Mouse (Mus musculus): Measurements from ENCODE around the gene Rnf157. TPM values are rescaled to one million over a fixed set of nuclear protein-coding genes. Genes with fewer than 3 reads are reported as not detected.

Gene Rnf157
- total RNA-seq, 2 experiments from 2014 or later = 200 to 207 TPM

DNA sequence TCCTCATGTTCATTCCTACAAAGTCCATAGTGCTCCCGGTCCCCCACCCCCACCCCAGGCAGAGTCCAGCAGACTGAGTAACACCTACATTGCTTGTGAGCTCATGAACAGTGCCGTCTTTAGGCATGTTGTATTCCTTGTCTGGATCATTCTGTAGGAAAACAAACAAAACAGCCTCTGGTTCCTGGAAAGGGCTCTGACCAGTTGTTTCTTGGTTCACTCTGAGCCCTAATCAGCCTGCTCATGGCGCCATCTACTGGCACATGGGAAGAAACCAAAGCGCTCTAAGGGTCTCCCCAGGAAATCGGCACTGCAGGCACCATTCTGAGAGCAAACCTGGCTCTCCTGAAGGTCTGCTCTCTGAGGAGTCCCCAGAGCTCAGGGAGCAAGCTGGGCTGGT is 118.5 kb downstream of the Rnf157 start:
- intact Hi-C loops (cut with DNase I) = loop anchor here (5.0 kb wide), 1 partner anchor 67 kb away; no protein-coding TSS in a partner anchor

DNA sequence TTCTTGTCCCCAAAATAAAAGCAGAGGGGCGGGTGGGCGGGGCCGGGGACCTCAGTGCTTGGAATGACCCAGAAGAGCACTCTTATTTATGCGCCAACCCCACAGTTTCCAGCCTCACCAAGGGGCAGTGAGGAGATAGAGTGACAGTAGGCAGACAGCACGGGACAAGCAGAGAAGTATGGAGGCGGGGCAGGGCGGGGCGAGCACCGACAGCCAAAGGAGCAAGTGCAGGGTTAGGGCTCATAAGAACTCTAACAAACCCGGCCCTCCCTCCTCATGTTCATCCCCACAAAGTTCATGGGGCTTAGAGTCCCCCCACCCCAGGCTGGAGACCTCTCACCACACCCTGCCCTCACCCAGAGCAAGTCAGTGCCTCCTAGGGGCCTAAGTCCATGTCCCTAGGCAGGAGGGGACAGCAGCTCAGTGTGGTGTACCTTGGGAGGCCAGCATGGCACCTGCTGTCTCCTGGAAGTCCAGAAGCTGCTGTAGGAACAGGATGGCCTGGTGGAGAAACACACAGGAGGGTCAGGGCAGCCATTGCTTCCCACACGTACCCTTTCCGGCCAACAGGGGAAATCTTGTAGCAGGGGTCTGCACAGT is 119.2 kb downstream of the Rnf157 start:
- DNase-seq (ENCODE audit: extremely low spot score in 1 of 2, low spot score in 2 of 2) = peak in 1 of 2 experiments; percentile 21
- intact Hi-C loops (cut with DNase I) = loop anchor here (5.0 kb wide), 1 partner anchor 66 kb away; no protein-coding TSS in a partner anchor

More for the DNA sequence above, 118.5 kb downstream of the Rnf157 start:
- DNase-seq (ENCODE audit: extremely low spot score in 1 of 2, low spot score in 2 of 2) = peak; percentile 44 to 64

DNA sequence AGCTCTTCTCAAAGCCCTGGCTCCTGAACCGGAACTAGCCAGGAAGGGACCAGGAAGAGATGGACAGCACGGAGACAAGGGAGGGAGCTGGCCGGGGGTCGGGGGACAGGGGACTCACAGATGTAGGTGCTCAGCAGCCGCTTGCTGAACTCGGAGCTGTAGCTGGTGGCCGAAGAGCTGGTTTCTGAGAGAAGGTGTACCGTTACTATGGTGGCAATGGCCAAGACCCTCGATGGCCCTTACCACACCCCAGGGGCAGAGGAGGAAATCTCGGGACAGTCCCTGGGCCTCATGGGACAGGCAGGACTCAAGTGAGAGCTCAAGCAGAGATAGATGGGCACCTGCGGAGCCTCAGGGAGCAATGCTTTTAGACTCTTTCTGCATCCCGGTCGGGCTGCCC is 120.4 kb downstream of the Rnf157 start:
- DNase-seq (ENCODE audit: extremely low spot score in 1 of 2, low spot score in 2 of 2) = peak in 1 of 2 experiments; percentile 17
- intact Hi-C loops (cut with DNase I) = loop anchor here (5.0 kb wide), 1 partner anchor 65 kb away; no protein-coding TSS in a partner anchor

DNA sequence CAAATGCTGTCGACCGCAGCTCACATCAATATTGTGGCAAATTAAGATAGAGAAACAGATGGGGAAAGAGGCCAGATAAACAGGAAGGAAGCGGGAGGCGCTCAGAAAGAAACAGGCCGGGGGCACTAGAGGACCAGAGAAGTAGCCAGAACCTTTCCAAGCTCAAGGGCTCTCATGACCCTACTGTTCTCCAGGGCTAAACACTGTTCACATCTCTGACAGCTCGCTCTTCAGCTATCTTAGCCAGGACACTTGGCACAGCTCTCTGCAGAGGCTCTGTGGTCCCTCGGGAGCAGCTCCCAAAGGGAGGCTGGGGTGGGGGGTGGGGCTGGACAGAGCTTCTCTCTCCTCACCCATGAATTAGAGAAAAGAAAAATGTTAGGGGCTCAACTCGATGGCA is 122.3 kb downstream of the Rnf157 start:
- intact Hi-C loops (cut with DNase I) = loop anchor here (5.0 kb wide), 1 partner anchor 63 kb away; no protein-coding TSS in a partner anchor
- DNase-seq (ENCODE audit: extremely low spot score in 1 of 2, low spot score in 2 of 2) = no peak

DNA sequence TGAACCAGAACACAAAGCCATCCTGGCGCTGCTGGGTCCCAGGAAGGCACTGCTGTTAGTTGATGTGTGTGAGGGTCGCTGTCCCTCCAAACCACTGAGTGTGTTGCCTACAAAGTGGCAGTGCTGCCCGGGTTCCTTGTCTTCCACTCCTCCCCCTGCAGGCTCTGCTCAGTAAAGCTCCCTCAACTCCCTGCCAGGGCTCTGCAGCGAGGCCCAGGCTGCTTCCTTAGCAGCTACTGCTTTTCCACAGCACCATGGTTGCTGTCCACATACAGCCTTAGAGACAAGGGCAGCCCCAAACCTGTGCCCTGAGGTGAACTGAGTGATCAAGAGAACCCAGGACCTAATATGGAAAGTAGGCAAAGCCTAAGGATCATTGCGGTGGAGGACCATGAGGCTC is 125.5 kb downstream of the Rnf157 start:
- DNase-seq (ENCODE audit: extremely low spot score in 1 of 2, low spot score in 2 of 2) = no peak
- intact Hi-C loops (cut with DNase I) = no loop called here

Other genes starting within 250 kb of the Rnf157 start
- 100 to 1,000 TPM in 1 of 2 experiments, 10 to 100 TPM in 1; 96.2 to 100 TPM for gene Fbf1, start 244.9 kb downstream of the Rnf157 start, total RNA-seq (2021)
- 10 to 100 TPM; 44.8 to 50.9 TPM for gene Ten1, start 214.2 kb downstream of the Rnf157 start, total RNA-seq (2021)
- gene Acox1, start 214.0 kb downstream of the Rnf157 start, total RNA-seq (2021) = 100 to 1,000 TPM; 110 to 118 TPM
- under 1 TPM; 0.77 to 0.97 TPM for gene Evpl, start 175.0 kb downstream of the Rnf157 start, total RNA-seq (2021)
- 10 to 100 TPM; 52.5 to 56.3 TPM for gene Srp68, start 138.8 kb downstream of the Rnf157 start, total RNA-seq (2021)
- gene Galr2, start 132.1 kb downstream of the Rnf157 start, total RNA-seq (2021) = not detected
- gene Exoc7, start 105.8 kb downstream of the Rnf157 start, total RNA-seq (2021) = 10 to 100 TPM; 96.6 to 97.9 TPM
- 1 to 10 TPM; 2.7 to 3.9 TPM for gene Foxj1, start 77.6 kb downstream of the Rnf157 start, total RNA-seq (2021)
- gene Ubald2, start 21.1 kb upstream of the Rnf157 start, total RNA-seq (2021) = 10 to 100 TPM; 31.3 to 31.7 TPM
- under 1 TPM in 1 of 2 experiments, not detected in 1; 0.14 TPM for gene Qrich2, start 53.2 kb upstream of the Rnf157 start, total RNA-seq (2021)
- 10 to 100 TPM; 85.1 to 87.6 TPM for gene Prpsap1, start 81.2 kb upstream of the Rnf157 start, total RNA-seq (2021)
- gene Sphk1, start 117.9 kb upstream of the Rnf157 start, total RNA-seq (2021) = 1 to 10 TPM; 4.3 to 5.2 TPM
- 100 to 1,000 TPM; 136 to 140 TPM for gene Ube2o, start 168.4 kb upstream of the Rnf157 start, total RNA-seq (2021)
- 1 to 10 TPM; 1.0 to 1.6 TPM for gene Aanat, start 173.4 kb upstream of the Rnf157 start, total RNA-seq (2021)
- 1 to 10 TPM in 1 of 2 experiments, under 1 TPM in 1; 0.95 to 1.1 TPM for gene Rhbdf2, start 214.0 kb upstream of the Rnf157 start, total RNA-seq (2021)
- gene Prcd, start 240.5 kb upstream of the Rnf157 start, total RNA-seq (2021) = 1 to 10 TPM; 1.7 to 3.3 TPM
- gene Cygb, start 241.3 kb upstream of the Rnf157 start, total RNA-seq (2021) = 10 to 100 TPM; 22.8 to 27.4 TPM

Measured in left cerebral cortex, postnatal 10 days (tissue).